Mouse (Mus musculus) MN1 (cell line): ENCODE measurements around the gene Zfp800.

ENCODE experiments used
- DNase-seq: peaks from one replicate; pipeline ENCODE4 v3.0.0-alpha.2; 2016; ENCODE audit warnings: low spot score

Zfp800 gene

DNA sequence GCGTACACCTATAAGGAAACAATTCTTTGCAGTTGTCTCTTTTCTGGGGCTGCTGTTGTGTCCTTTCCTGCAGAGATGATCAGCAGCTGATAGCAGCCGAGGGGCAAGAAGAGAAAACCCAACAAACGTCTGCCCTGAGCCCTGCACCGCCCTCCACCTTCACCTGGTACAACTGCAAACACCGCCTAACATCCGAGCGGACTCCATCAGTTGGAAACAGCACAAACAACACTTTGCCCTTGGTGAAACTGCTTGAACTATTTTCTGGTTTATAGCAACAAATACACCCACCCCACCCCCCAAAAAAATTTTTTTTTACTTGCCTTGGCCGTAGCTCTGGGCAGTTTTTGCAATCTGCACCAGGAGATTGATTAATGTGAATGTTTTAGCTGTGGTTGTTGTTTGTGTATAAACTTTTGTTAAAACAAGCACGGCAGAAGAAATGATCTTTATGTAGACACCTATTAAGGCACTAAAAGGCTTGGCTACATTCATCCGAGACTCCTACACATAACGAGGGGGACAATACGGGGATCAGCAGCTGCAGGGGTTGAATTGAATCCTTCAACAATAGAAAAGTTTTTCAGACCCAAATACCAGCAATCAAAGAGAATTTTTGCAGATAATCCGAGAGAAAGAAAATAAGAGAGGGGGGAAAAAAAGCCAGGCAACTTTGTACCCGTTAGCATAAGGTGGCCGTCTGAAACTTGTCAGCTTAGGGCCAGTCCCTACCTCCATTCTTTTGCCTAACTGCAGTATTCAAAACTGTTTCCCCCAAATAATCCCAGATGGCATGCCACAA is 1.6 kb downstream of the Zfp800 start:
- DNase-seq: no peak

GRCm38 (mm10) chr6:28389038-28389437 is 8.8 kb downstream of the Zfp800 start:
- no peak for DNase-seq

DNA sequence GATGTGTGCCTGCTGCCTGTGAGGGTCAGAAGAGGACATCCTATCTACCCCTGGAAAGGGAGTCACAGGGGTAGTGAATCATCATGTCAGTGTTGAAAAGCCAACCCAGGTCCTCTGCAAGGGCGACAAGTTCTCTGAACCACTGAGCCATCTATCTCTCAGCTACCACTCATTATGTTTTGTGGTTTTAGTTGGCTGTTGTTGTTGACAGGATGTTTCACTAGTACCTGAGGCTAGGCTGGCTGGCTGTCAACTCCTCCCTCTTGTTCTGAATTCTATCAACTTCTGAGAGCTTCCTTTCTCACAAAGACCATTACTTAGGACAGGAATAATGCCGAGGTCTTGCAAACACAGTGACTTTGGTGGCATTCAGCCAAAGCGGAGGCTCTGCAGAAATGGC is 12.6 kb downstream of the Zfp800 start:
- DNase-seq: no peak

DNA sequence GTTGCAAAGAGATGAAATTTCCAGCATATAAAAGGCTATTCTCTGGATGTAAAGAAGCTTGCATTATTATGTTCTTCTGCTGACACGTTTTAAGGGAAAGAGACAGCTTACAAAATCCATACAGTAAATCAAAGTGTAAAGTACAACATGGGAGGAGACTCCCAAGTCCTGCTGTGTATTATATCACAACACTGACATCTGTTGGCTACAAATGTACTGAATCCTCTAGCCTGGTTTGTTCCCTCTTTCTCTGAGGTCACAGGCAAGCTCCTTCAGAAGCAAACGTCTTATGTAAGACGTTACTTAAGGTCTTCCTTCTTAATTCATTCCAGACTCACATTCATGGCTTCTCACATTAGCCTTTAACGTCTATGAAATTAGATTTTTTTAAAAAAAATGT is 15.8 kb downstream of the Zfp800 start:
- peak; percentile 25 for DNase-seq

GRCm38 (mm10) chr6:28369966-28370683 is 27.7 kb downstream of the Zfp800 start:
- DNase-seq: no peak

GRCm38 (mm10) chr6:28367575-28367974 is 30.2 kb downstream of the Zfp800 start:
- DNase-seq: no peak

- DNase-seq: no peak
Measured at GRCm38 (mm10) chr6:28351066-28351465, 46.7 kb downstream of the Zfp800 start.

- DNase-seq: no peak
Measured at GRCm38 (mm10) chr6:28345677-28346076, 52.1 kb downstream of the Zfp800 start.

DNA sequence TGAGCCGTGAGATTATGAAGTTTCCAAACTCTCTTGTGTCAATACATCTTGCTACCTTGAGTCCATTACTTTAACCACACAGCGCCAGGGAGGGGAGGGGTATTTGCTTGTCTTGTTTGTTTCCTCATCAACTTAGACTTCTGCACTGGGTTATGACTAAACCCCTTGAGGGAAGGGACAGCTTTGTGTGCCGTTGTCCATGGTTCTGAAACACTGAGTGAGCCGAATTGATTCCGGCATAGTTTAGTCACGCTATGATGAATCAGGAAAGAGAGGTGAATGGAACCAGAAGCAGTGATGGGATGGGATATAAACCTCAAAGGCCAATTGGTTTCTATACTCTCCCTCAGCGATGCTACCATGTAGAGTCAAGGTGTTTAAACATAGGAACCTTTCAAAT is 52.6 kb downstream of the Zfp800 start:
- DNase-seq: no peak

DNA sequence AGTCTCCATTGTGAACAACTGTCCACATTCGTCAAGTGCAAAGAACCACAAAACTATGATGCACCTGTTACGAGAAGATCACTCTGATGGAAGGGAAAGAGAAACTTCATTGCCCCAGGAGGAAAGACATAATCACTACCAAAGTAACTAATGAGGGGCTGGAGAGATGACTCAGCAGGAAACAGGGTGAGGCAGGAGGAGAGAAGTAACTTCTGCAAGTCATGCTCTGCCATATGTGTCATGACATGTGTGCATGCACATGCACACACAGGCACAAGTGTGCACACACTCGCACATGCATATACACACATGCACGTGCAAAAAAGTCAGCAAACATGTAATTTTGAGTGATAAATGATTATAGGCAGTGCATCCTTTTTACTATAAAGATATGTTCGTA is 54.9 kb downstream of the Zfp800 start:
- DNase-seq: no peak

GRCm38 (mm10) chr6:28341174-28341573 is 56.6 kb downstream of the Zfp800 start:
- DNase-seq: no peak

DNA sequence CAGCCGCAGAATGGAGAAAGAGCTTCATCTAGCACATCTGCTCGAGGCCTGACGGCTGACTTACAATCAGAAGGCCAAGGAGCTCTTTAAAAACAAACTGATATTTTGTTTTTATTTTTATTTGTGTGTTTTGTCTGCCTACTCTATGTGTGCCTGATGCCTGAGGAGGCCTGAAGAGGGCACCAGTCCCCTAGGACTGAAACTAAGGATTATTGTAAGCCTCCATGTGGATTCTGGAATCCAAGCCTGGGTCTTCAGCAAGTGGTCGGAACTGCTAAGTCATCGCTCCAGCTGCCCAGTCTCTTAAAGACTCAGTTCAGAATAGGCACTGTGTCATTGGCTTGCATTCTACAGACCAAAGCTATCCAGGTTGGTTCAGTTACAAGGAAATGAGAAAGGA is 58.4 kb downstream of the Zfp800 start:
- peak; percentile 11 for DNase-seq

GRCm38 (mm10) chr6:28333696-28334095 is 64.1 kb downstream of the Zfp800 start:
- DNase-seq: no peak

DNA sequence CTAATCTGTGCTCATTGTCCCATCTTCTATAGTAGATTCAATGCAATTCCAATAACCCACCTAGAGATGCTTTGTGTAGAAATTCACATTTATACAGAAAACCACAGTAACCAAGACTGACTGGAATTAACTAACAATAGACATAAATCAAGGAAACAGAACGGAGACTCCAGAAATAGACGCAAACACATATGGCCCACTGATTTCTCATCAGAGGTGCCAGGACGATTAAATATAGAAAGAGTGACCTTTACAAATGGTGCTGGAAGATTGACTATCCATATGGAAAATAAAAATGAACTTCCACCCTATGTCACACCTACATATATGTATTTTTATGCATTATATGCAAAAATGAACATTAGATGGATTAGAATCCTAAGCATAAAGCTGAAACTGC is 65.3 kb downstream of the Zfp800 start:
- DNase-seq: no peak

GRCm38 (mm10) chr6:28329815-28330214 is 68.0 kb downstream of the Zfp800 start:
- DNase-seq: no peak

DNA sequence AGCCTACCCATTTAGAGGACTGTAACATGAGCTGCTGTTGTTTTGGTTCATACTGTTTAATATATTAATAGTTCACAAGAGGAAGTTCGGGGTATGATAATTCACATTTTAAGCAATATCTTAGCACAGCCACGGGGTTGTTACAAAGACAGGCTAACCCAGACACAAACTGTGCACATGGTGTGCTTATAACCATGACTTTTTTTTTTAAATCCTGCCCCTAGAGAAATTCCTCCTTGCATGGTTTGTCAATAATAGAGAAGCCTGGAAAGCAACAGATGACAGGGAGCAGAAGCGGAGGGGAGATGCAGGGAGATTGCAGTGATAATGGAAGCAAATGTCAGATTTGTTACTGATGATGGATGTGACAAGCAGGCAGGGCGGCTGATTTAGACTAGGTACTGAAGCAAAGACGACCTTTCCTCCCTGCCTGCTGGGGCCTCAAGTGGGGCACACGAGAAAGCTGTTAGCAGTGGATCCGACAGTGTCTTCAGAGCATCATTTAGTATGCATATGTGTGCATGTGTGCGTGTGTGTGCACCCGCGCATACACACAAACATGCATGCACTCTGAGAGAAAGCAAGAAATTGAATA is 68.7 kb downstream of the Zfp800 start:
- DNase-seq: no peak

- no peak for DNase-seq
Measured at GRCm38 (mm10) chr6:28326720-28327119, 71.1 kb downstream of the Zfp800 start.

DNA sequence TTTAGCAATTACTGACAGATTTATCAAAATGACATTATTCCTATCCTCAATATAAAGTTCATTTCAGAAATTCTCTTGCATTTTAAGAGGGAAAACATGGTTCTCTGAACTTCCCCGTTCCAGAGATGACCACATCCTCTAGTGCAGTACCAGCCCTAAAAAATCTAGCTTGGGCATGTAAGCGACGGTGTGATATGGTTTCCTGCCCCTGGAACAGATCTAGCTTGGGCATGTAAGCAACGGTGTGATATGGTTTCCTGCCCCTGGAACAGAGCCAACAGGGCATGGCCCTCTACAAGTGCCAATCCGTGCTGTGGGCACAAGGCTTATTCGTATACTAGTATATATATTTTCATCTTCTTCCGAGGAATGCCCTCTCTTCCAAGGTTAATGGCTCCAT is 75.4 kb downstream of the Zfp800 start:
- no peak for DNase-seq

DNA sequence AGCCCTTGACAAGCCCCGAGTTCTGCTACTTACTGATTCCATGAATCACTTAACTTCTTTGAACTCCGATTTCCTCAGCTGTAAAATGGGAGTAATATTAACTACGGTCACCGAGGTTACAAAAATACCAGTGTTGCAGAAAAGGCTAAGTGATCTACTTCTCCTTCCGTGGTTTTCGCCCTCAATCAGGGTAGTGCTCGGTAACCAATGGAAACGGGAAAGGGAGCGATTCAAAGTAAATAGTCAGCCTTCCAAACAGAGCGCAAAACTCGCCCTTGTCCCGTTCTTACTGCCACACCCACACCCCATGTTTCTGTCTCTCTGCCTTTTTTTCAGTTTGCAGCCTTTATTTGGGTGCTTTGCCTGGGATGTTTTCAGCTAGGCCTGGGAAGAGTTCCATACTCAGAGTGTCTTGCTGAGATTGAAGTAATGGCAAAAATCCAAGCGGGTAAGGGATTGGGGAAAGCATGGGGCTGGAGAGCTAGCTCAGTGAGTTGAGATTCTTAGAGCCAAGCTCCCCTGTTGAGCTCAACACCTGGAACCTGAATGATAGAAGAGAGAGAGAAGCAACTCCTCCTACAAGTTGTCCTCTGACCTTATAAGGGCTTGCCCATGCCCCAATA is 78.0 kb downstream of the Zfp800 start:
- DNase-seq: no peak

DNA sequence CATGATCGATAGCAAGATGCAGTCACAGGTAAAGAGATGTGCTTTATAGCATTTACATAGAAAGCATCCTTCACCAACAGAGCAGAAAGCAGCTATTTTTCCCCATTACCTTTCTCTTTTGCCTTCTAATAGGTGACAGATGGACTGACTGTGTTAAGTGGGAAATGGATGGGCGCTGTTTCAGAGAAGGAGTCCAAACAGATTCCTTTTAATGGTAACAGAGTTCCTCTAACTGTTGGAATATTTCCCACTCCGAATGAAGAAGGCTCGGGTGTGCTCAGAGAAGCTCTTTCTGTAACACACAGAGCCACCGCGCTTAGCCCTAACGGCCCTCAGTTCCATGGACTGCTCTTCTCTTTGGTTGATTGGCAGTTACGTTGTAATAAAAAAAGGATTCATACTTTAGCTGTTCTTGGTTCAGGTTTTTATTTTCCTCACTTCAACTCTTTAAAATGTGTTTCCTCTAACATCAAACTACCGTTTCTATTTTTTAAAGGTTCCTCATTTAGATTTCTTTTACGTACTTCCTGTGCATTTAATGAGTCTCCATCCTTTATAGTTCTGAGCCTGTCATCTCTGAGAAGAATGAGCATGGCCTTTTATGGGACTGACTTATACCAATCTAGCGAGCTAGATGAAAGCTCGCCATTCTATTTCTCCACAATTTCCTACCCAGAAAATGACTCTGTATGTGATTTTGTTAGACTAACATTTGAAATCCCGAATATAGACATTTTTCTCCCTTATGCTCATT is 78.8 kb downstream of the Zfp800 start:
- no peak for DNase-seq

DNA sequence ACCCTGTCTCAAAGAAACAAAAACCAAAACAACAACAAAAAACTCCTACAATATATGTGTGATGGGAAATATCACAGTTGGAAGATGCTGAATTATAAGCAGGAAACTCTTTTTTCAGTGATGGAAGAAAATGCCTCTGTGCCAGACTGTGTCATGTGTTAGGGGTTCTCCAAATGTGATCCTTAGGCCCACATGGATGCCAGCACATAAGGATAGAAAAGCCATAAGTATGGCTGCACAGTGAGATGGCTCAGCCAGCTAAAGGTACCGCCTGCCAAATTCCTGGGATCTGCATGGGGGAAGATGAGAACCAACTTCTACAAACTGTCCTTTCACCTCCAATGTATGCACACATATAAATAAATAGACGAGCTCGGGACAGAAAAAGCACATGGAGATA is 82.6 kb downstream of the Zfp800 start:
- DNase-seq: no peak

- DNase-seq: no peak
Measured at GRCm38 (mm10) chr6:28312067-28312466, 85.7 kb downstream of the Zfp800 start.
